Mouse (Mus musculus): ENCODE results near the gene Ggt5.

Ggt5 gene

DNA sequence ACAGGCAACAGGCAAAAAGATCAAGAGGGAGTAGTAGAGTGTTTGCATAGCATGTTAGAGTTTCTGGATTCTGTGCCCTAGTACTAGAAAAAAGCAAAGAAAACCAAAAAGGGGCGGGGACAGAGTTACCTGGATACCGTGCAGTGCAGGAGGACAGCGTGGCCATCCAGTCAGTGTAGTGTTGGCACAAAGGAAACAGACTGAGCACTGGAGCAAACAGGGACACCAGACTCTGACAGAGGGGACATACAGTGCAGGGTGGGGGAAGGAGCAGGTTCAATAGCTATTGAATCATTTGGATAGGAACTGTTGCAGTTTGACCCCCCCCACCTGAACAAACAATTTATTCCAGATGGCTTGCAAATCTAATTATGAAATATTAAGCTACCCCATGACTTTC lies 37.9 kb downstream of the Ggt5 start:
- peak; percentile 71 for DNase-seq (ENCODE audit: low spot score)

GRCm38 (mm10) chr10:75627490-75627889 lies 38.4 kb downstream of the Ggt5 start:
- DNase-seq (ENCODE audit: low spot score) = peak; percentile 52

GRCm38 (mm10) chr10:75632633-75633032 lies 43.5 kb downstream of the Ggt5 start:
- peak; percentile 26 for DNase-seq (ENCODE audit: low spot score)

DNA sequence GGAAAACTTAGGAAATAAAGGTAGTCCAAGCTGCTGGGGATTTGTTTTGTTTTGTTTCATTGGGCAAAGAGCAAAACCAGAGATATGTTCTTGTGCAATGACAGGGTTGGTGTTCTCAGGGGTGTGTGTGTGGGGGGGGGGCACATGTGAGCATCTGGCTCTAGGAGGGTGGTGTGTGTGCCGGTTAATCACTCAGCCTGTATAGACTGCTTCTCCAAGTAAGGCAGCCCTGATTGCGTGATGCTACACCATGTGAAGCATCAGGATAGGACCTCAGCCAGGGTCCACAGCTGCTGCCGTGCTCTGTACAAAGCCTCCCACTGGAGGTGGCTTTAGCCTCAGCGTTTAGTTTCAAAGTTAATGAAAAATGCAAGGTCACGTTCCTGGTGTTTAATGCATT lies 43.9 kb downstream of the Ggt5 start:
- no peak for DNase-seq (ENCODE audit: low spot score)

DNA sequence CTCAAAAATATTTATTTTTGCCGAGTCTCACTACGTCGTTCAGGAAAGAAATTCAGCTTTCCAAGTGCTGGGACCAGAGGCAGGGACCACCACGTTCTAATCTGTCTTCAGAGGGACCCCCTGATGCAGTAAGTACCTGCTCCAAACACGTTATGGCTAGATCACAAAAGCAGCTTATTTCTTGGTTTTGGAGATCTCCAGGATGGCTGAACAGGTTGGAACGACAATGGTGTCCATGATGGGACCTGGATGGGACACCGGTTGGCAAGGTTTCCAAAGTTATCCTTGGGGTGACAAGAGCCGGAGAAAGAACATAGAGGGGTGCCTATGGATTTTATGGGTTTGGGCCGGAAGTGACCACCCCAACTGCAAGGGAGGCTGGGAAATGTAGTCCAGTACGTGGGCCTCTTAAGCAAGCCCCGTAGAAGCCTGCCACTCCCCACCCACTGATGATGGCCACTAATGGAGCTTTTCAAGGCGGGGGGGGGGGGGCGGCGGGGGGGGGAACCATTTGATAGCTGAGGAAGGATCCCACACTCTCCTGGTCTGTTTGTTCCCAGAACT lies 44.5 kb downstream of the Ggt5 start:
- DNase-seq (ENCODE audit: low spot score) = no peak

GRCm38 (mm10) chr10:75634610-75635009 lies 45.5 kb downstream of the Ggt5 start:
- no peak for DNase-seq (ENCODE audit: low spot score)

DNA sequence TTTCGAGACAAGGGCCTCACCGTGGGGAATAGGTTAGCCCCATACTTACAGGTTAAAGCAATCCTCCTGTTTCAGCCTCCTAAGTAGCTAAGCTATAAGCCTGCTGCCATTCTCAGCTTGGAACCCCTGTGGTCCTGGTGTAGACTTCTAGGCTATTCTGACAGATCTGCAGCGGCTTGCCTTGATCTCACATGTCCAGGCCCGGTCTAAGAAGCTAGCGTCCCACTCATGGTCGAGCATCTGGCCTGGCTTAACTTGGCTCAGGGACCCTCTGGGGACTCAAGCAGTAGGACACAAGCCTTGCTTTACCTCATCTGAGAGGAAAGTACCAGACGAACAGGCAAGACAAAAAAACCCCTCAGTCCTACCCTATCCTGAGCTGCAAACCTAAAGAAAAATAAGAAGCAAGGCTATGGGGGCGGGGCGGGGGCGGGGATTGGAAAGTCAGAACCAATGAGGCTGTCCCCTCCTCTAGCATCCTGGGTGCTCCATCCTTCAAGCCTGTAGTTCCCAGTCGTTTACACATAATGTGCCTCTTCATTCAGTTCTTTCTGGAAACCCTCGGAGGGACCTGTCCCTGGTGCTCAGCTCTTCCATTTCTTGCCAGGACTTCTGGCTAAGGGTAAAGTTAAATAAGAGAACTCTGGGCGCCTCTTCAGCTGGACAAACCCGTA lies 46.0 kb downstream of the Ggt5 start:
- DNase-seq (ENCODE audit: low spot score) = no peak

- peak; percentile 82 for DNase-seq (ENCODE audit: low spot score)
Observed at GRCm38 (mm10) chr10:75635693-75636055, 46.5 kb downstream of the Ggt5 start.

DNA sequence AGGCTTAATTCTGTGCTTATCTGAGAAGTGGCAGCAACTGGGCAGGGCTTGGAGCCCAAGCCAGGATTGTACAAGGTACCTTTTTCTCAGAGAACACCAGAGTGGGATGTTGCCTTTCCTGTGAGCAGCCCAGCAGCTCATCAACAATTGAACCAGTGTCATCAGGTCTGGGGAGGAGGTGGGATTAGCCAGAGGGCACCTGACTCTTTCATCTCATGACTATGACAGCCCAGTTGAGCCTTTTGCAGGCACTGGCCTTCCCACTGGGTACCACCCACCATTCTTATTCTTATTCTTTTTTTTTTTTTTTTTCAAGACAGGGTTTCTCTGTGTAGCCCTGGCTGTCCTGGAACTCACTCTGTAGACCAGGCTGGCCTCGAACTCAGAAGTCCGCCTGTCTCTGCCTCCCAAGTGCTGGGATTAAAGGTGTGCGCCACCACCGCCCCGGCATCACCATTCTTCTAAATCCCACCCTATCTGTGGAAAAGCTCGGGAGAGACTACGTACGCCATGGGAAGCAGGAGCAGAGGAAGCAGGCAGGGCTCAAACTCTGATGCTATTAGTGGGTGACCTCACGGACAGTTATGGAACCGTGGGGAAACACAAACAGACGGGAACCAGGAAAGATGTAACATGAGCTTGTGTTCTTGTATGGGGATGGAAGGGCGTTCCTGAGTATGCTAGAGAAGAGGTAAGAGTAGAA lies 47.1 kb downstream of the Ggt5 start:
- no peak for DNase-seq (ENCODE audit: low spot score)

GRCm38 (mm10) chr10:75637711-75638110 lies 48.6 kb downstream of the Ggt5 start:
- no peak for DNase-seq (ENCODE audit: low spot score)

DNA sequence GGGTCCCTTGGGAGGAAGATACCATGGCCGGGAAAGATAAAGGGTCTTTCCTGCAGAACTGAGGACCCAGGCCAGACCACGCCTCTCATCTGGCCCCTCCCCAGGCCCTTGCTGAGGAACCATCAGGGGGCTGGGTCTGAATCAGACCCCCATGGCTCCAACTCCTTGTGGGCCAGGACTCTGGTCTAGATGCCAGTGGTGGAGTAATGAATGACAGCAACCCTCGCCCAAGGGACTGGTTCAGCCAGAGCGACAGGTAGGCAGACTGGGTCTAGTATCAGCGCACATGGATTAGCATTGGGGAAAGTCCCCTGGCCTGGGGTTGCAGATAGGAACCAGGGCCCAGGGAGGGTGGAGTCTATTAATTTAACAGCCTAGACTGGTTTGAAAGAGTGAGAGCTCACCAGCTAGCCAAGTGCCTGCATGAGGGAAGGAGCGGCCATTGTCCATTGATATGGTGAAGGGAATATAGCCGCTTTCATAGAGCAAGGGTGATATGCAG lies 52.6 kb downstream of the Ggt5 start:
- DNase-seq (ENCODE audit: low spot score) = no peak

DNA sequence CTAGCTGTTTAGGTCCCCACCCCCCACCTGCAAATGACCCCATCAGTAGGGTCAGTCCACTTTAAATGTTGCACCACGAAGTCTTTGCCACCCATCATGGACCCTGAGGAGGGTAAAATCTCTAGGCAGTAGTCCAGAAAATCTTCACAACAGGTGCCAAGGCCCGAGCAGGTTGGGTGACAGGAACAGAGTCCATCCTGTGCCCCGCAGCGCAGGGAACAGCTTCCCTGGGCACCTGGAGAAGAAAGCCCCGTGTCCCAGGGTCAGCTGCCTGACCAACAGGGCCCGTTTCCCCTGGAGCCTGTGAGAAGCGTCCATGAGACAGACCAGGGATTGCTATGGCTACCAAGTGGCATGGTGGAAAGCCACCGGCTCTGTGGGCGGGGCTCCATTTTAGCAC lies 53.3 kb downstream of the Ggt5 start:
- DNase-seq (ENCODE audit: low spot score) = no peak

DNA sequence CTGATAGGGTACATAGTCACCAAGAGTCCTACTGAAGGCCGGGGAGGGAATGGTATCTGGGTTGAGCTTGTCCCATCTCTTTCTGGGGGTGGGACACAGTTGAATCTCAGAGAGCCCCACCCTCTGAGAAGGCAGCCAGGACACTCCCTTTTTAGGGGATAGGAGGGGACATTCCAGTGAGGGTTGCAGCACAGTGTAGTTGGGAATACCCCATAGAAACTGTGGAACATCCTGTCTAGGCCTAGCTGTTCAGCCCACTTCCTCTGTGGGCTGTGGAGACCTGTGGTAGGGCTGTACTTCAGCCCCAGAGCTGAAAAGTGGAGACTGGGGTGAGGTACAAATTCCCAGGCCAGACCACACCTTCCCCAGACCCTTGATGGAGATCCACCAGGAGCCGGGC lies 53.8 kb downstream of the Ggt5 start:
- no peak for DNase-seq (ENCODE audit: low spot score)

DNA sequence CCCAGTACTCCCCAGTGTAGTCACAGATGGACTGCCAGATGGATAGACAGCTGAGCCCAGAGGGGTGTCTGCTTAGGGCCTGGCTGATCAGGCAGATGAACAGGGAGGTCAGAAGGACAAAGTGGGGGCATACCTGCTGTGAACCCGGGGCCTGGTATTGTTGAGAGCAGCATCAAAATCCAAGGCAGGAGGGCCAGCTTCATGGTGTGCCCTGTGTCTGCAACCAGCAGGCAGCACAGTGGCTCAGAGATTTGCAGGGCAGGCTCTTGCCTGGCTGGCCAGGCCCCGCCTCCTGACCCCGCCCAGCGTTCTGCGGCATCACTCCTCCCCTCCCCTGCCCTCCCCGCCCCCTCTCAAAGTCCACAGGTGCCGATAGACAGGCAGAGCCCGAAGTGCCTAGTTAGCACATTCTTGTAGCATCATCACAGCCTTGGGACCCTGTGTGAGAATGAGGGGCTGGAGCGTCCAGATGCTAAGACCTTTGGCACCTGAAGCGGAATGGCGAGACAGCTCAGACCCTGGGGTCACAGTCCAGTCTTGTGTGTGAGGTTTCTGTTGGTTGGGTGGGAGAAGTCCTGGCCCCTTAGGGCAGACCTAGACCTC lies 54.7 kb downstream of the Ggt5 start, which contains the start of gene Susd2:
TSS of gene Susd2 (minus strand) at position 268 of the 603 bp plus-strand sequence.
- DNase-seq (ENCODE audit: low spot score) = peak; percentile 40

GRCm38 (mm10) chr10:75645616-75646015 lies 56.5 kb downstream of the Ggt5 start:
- no peak for DNase-seq (ENCODE audit: low spot score)

DNA sequence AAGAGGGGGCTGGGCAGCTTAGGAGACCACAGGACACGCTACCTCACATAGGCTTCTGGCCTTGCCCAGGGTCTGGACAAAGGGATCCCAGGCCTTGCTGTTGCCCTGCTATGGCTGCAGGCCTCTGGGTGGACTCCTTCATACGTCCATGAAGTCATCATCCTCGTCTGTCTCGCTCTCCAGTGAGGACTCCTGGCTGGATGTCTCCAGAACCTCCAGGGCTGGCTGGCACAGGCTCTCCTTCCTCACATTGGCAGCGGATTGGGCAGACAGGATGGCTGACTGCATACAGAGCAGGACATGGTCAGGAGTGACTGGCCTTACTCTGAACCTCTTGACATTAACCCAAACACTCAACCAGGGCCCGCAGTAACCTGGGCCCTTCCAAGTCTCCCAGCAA lies 57.3 kb downstream of the Ggt5 start:
- DNase-seq (ENCODE audit: low spot score) = no peak

DNA sequence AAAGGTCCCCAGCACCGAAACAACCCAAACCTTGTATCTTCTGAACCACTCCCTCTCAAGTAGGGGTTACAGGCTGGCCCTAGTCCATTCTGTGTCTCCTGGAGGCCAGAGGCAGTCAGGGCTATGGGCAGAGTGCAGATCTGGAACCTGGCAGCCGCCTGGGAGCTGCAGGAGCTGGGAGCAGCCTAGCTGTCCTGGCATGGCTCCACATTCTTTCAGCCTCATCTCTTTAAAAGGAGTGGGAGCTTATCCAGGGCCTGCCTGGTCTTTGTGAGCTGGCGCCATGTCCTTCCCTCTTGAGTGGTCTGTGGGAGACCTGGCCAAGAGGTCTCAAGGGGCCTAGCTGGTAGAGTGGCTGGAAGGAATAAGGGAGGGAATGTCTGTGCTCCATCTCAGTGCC lies 58.2 kb downstream of the Ggt5 start:
- peak; percentile 89 for DNase-seq (ENCODE audit: low spot score)

- no peak for DNase-seq (ENCODE audit: low spot score)
Observed at GRCm38 (mm10) chr10:75648091-75648490, 59.0 kb downstream of the Ggt5 start.

DNA sequence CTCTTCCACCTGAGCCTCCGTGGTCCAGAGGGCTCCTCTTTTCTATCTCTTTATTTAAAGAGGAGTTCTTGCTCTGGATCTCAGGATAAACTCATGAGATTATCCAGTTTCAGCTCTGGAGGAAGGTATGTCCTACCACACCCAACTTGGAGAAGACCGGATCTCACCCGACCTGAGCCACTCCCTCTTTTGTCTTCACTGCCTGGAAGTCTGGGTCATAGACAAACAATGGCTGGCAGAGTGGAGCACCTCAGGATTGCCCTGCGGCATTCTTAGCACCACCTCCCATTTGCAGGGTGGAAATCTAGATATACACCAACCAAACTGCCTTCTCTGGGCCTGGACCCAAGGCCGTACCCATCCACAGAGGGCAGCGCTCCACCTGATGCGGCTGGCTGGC lies 59.9 kb downstream of the Ggt5 start:
- no peak for DNase-seq (ENCODE audit: low spot score)

DNA sequence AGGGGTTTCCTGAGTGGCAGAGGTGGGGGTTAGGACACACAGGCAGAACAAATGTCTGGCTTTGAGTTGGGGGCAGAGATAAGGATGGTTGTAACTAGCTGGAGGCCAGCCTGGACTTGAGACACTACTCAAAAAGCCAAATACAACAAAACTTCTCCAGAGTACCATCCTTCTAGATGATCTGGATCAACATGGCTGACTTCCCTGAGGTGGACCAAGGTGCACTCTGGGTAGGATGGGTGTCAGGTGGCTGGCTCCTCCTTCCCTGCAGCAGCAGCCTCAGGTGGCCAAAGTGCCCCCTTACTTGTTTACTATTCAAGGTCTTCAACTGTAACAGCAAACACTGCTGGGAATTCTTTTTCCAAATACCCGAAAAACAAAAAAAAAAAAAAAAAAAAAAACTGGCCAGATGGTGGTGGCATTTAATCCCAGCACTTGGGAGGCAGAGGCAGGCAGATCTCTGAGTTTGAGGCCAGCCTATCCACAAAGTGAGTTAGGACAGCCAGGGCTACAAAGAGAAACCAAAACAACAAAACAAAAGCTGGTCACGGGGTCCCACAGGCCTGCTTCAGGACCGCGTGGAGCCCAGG lies 60.4 kb downstream of the Ggt5 start:
- DNase-seq (ENCODE audit: low spot score) = no peak

DNA sequence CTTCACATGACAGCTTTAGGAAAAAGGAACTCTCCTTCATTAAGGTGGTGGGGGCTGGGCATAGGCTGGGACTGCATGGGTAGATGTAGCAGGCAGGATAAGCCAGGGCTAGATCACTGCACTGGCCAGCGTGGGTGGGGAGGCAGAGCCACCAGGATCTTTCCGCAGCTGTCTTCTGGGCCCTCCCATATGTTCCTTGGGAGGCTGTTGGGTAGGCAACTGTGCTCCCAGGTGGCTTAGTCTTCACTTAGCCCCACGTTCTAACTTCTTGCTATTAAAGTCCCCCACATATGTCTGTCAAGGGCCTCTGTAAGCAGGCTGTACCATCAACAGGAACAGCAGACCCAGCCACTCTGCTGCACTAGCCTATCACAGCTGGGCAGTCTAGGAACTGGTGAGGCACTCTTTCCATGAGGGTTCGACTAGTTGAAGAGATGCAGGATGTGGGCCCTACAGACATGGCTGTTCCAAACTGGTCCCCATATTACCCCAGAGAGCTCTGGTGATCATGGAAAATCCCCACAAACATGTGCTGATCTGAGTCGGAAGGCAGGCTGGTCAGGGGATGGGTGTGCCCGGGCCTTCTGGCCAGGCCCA lies 61.3 kb downstream of the Ggt5 start:
- no peak for DNase-seq (ENCODE audit: low spot score)
